Mouse (Mus musculus) MEL (cell line): ENCODE results near the gene Gga1.

Source experiments
- CTCF ChIP-seq, 3 experiments: IDR thresholded peaks in 2 of 3; conservative IDR thresholded peaks in 1 of 3; 2 replicates each; pipeline ENCODE4 v1.5.1; 2011 to 2012; ENCODE audit warnings: low read length in 3 of 3, low read depth in 2 of 3, mild to moderate bottlenecking in 2 of 3, improper control_type of control experiment in 1 of 3, inconsistent platforms in 1 of 3, mixed read lengths in 1 of 3, moderate library complexity in 1 of 3; ENCODE audit not compliant: control insufficient read depth in 1 of 3, insufficient read depth in 1 of 3, poor library complexity in 1 of 3, severe bottlenecking in 1 of 3
- E2F4 ChIP-seq: IDR thresholded peaks from 2 replicates; pipeline ENCODE4 v1.6.1; 2011; ENCODE audit warnings: low read depth, low read length, improper control_type of control experiment, borderline replicate concordance
- ELF1 ChIP-seq: IDR thresholded peaks from 2 replicates; pipeline ENCODE4 v1.6.1; 2014; ENCODE audit warnings: low read depth, mild to moderate bottlenecking, inconsistent platforms, low read length, improper control_type of control experiment, moderate library complexity
- EP300 ChIP-seq, 2 experiments: IDR thresholded peaks; 2 replicates each; pipeline ENCODE4 v1.6.1; 2011; ENCODE audit warnings: improper control_type of control experiment in 2 of 2, low read length in 2 of 2, low read depth in 1 of 2, mild to moderate bottlenecking in 1 of 2
- ETS1 ChIP-seq: IDR thresholded peaks from 2 replicates; pipeline ENCODE4 v1.6.1; 2012; ENCODE audit warnings: low read depth, mild to moderate bottlenecking, inconsistent platforms, low read length, improper control_type of control experiment, moderate library complexity
- GABPA ChIP-seq: IDR thresholded peaks from 2 replicates; pipeline ENCODE4 v1.6.1; 2012; ENCODE audit warnings: low read depth, mild to moderate bottlenecking, inconsistent platforms, low read length, improper control_type of control experiment, moderate library complexity
- KAT2A ChIP-seq: conservative IDR thresholded peaks from 2 replicates; pipeline ENCODE4 v1.6.1; 2012; ENCODE audit warnings: low read depth, low read length, improper control_type of control experiment, inconsistent platforms
- MAX ChIP-seq: IDR thresholded peaks from 2 replicates; pipeline ENCODE4 v1.6.1; 2011; ENCODE audit warnings: low read length, improper control_type of control experiment
- MAZ ChIP-seq: IDR thresholded peaks from 2 replicates; pipeline ENCODE4 v1.6.1; 2012; ENCODE audit warnings: low read depth, mild to moderate bottlenecking, inconsistent platforms, low read length, improper control_type of control experiment
- MYC ChIP-seq: IDR thresholded peaks from 2 replicates; pipeline ENCODE4 v1.6.1; 2011; ENCODE audit warnings: low read depth, mild to moderate bottlenecking, low read length, improper control_type of control experiment, moderate library complexity
- POLR2A ChIP-seq, 2 experiments: IDR thresholded peaks; 2 replicates each; pipeline ENCODE4 v1.6.1; 2011 to 2012; ENCODE audit warnings: low read length in 2 of 2, mild to moderate bottlenecking in 2 of 2, control low read depth in 1 of 2, improper control_type of control experiment in 1 of 2, low read depth in 1 of 2, moderate library complexity in 1 of 2; ENCODE audit not compliant: control insufficient read depth in 1 of 2, insufficient read depth in 1 of 2, poor library complexity in 1 of 2
- TAL1 ChIP-seq: IDR thresholded peaks from 2 replicates; pipeline ENCODE4 v1.6.1; 2012; ENCODE audit warnings: mild to moderate bottlenecking, inconsistent platforms, low read length, moderate library complexity, mixed read lengths
- TBP ChIP-seq: IDR thresholded peaks from 2 replicates; pipeline ENCODE4 v1.8.0; 2011; ENCODE audit warnings: low read depth, low read length, improper control_type of control experiment
- USF1 ChIP-seq: IDR thresholded peaks from 2 replicates; pipeline ENCODE4 v1.6.1; 2014; ENCODE audit warnings: low read depth, mild to moderate bottlenecking, inconsistent platforms, low read length, improper control_type of control experiment, moderate library complexity

DNA sequence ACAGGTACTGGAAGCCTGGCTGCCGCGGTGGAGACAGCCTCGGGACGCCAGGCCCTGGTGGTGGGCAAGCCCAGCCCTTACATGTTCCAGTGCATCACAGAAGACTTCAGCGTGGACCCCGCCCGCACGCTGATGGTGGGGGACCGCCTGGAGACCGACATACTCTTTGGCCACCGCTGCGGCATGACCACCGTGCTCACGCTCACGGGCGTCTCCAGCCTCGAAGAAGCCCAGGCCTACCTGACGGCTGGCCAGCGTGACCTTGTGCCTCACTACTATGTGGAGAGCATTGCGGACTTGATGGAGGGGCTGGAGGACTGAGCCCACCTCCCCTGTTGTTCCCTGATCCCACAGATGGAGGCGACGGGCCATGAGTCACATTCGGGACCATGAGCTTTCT lies 41.1 kb downstream of the Gga1 start:
- TF ChIP-seq EP300 (IDR thresholded peaks at IDR 0.05; ENCODE audit: low read depth in 1 of 2, low read length in 2 of 2), result no peak
- TF ChIP-seq CTCF (IDR thresholded peaks at IDR 0.05 in 2 of 3, conservative IDR thresholded peaks at IDR 0.05 in 1 of 3; ENCODE audit: control insufficient read depth in 1 of 3, insufficient read depth in 1 of 3, low read depth in 2 of 3, low read length in 3 of 3, poor library complexity in 1 of 3, severe bottlenecking in 1 of 3), result no peak
- no peak for TF ChIP-seq MAZ
- TF ChIP-seq MAX, result no peak
- no peak for TF ChIP-seq TAL1
- no peak for TF ChIP-seq GABPA
- TF ChIP-seq USF1, result no peak
- TF ChIP-seq POLR2A (IDR thresholded peaks at IDR 0.05; ENCODE audit: control insufficient read depth in 1 of 2, insufficient read depth in 1 of 2, low read depth in 1 of 2, low read length in 2 of 2, poor library complexity in 1 of 2), result no peak; a peak in 1 of 4 replicates
- TF ChIP-seq TBP, result no peak
- TF ChIP-seq KAT2A, result no peak
- TF ChIP-seq MYC, result no peak
- no peak for TF ChIP-seq ETS1
- TF ChIP-seq E2F4, result no peak
- TF ChIP-seq ELF1, result no peak
